Mouse (Mus musculus) ES-E14 (cell line): ENCODE measurements around the gene Lgals2. TPM values are rescaled to one million over a fixed set of nuclear protein-coding genes. Genes with fewer than 3 reads are reported as not detected.

Experiments
- DNase-seq: peaks from one replicate; pipeline ENCODE4 v3.0.0-alpha.2; 2013; ENCODE audit warnings: low read depth, low spot score
- H3K27ac ChIP-seq: 2 replicates; pipeline ENCODE4 v1.5.1; 2012; ENCODE audit warnings: low read depth, mild to moderate bottlenecking, low read length, moderate library complexity, mixed read lengths; ENCODE audit not compliant: poor library complexity, insufficient read depth, severe bottlenecking
- H3K36me3 ChIP-seq: 2 replicates; pipeline ENCODE4 v1.6.1; 2012; ENCODE audit warnings: mild to moderate bottlenecking, low read length, moderate library complexity, mixed read lengths; ENCODE audit not compliant: control insufficient read depth, poor library complexity, insufficient read depth, severe bottlenecking
- H3K4me1 ChIP-seq, 2 experiments: fragments of 150-350 bp in 1 of 2; sonication (generic) in 1 of 2; 2 replicates each; pipeline ENCODE4 v1.6.1; 2012; ENCODE audit warnings: low read length in 2 of 2, mild to moderate bottlenecking in 1 of 2, mixed read lengths in 1 of 2; ENCODE audit not compliant: control insufficient read depth in 2 of 2, insufficient read depth in 2 of 2, poor library complexity in 1 of 2
- H3K4me3 ChIP-seq, 2 experiments: fragments of 150-350 bp in 1 of 2; sonication (generic) in 1 of 2; 2 replicates each; pipeline ENCODE4 v1.5.1; 2012; ENCODE audit warnings: low read length in 2 of 2, low read depth in 1 of 2, mild to moderate bottlenecking in 1 of 2, mixed read lengths in 1 of 2; ENCODE audit not compliant: insufficient read depth in 1 of 2, poor library complexity in 1 of 2, severe bottlenecking in 1 of 2
- H3K9ac ChIP-seq: 2 replicates; pipeline ENCODE4 v1.6.1; 2012; ENCODE audit warnings: low read depth, mild to moderate bottlenecking, low read length, mixed read lengths; ENCODE audit not compliant: poor library complexity, insufficient read depth, severe bottlenecking
- H3K9me3 ChIP-seq: fragments of 150-350 bp; sonication (generic); 2 replicates; pipeline ENCODE4 v1.6.1; 2012; ENCODE audit warnings: low read depth, mild to moderate bottlenecking, low read length; ENCODE audit not compliant: control insufficient read depth, insufficient read depth
- CHD2 ChIP-seq: IDR thresholded peaks from 2 replicates; pipeline ENCODE4 v1.6.1; 2014; ENCODE audit warnings: mild to moderate bottlenecking, low read depth, low read length, inconsistent platforms
- HCFC1 ChIP-seq: IDR thresholded peaks from 2 replicates; pipeline ENCODE4 v1.6.1; 2012; ENCODE audit warnings: low read length, inconsistent platforms, borderline replicate concordance; ENCODE audit not compliant: insufficient read depth
- MAFK ChIP-seq: IDR thresholded peaks from 2 replicates; pipeline ENCODE4 v1.6.1; 2014; ENCODE audit warnings: mild to moderate bottlenecking, low read depth, low read length, inconsistent platforms; ENCODE audit not compliant: insufficient read depth
- ZC3H11A ChIP-seq: IDR thresholded peaks from 2 replicates; pipeline ENCODE4 v1.6.1; 2012; ENCODE audit warnings: low read depth, mild to moderate bottlenecking, inconsistent platforms, low read length, borderline replicate concordance
- ZNF384 ChIP-seq: IDR thresholded peaks from 2 replicates; pipeline ENCODE4 v1.6.1; 2012; ENCODE audit warnings: low read depth, low read length, inconsistent platforms
- in situ Hi-C, 2 experiments: fragments of 600-800 bp; cut with MboI; formaldehyde crosslinking; loops; one replicate each; pipeline ENCODE4 v1.15.1; 2025; ENCODE audit warnings: low sequenced_read_pairs in 2 of 2, inconsistent platforms in 1 of 2; ENCODE audit not compliant: unreplicated experiment in 2 of 2
- total RNA-seq: library from RNA; depleted of rRNA; stranded (reverse); fragments of 300-350 nt; gene quantifications from 2 replicates; pipeline ENCODE4 v1.2.3, GENCODE M21; 2012

The Lgals2 gene
- total RNA-seq, 1 experiment = 4.2 TPM

DNA sequence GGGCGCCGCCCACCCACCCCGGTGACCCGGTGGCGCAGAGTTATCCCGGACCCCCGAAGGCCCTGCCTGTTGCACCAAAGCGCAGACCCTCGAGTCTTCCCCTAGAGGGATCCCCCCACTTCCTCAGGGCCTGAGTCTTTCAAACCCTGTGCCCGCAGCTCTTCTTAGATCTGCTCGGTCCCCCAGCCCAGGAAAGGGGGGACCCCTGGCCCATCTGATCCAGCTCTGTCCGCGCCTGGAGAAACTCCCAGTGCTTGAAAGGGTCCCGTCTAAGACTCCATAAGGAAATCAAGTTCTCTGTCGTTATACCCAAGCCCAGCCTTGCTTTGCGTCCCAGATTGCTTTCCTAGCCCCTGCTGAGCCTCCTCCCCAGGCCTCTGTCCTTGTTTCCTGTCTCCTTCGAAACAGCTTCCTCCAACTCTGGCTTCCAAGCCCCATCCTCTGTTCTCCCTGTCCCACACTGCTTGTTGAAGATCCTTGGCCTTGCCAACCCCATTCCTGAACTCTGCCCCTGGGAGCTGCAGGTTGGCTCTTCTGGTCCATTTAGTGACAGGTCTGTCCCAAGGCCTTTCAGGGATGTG is 22.6 kb upstream of the Lgals2 start:
- Histone ChIP-seq H3K27ac (peak overlapping the region; percentile 98), H3K9ac (peak overlapping the region; percentile 95), H3K36me3 (peaks cover 17% of the 10 kb centered on the region; the same call in 1 of the 2 replicates), H3K4me3 (peak overlapping the region; percentile 83 to 92), H3K9me3 (no peaks in the 10 kb centered on the region), H3K4me1 (peaks cover 0 to 20% of the 10 kb centered on the region in 2 experiments; a peak in 3 of 4 replicates)
- no peak for DNase-seq
- in situ Hi-C loops = no loop called here
- TF ChIP-seq ZC3H11A (no peak), ZNF384 (no peak), CHD2 (no peak), MAFK (no peak), HCFC1 (no peak)

DNA sequence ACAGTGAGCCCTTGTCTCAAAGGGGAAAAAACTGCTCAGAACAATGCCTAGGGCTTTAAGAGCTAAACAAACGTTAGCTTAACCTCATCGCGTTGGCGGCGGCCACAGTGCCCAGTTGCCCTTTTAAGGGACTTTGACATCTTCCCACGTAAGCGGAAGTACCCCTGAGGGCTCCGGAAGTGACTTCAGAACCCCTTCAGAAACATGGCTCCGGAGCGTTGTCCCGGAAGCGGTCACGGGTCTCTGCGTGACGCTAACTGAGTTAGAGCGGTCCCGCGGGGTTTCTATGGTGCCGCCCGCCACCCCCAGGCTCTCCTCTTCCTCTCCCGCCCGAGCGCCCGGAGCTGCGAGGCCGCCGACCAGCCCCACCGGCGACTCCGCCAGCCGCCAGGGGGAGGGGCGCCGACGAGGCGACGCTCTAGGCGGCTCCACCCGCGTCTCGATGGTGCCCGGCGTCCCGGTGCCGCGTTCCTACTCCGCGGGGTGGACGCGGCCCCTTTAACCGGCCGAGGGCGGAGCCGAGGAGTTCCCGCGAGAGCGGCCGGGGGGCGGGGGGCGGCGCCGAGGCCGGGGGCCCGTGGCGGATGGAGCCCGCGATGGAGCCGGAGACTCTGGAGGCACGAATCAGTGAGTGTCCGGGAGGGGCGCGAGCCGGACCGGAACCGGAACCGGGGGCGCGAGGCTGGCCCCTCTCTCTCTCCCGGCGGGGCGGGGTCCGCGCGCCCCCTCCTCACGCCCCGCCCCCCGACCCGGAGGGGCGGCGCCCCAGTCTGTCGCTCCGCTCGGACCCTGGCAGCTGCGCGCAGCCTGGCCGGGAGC is 21.9 kb upstream of the Lgals2 start, which contains the start of gene Gga1:
Gene Gga1, plus strand, starts transcription at position 200 of the 819 bp plus-strand sequence.
- H3K4me1 ChIP-seq = peaks cover 0 to 22% of the 10 kb centered on the region in 2 experiments; a peak in 3 of 4 replicates
- peak; percentile 88 for TF ChIP-seq CHD2
- TF ChIP-seq HCFC1 = peak; percentile 52; the same call in 1 of the 2 replicates
- no peak for TF ChIP-seq ZC3H11A
- no peak for TF ChIP-seq ZNF384
- TF ChIP-seq MAFK = no peak
- no peaks in the 10 kb centered on the region for H3K9me3 ChIP-seq
- H3K36me3 ChIP-seq = peaks cover 12% of the 10 kb centered on the region; the same call in 1 of the 2 replicates
- peak; percentile 90 for DNase-seq
- peak within 1 kb of the TSS; percentile 83 to 92 for H3K4me3 ChIP-seq
- in situ Hi-C loops = no loop called here
- peak within 1 kb of the TSS; percentile 95 for H3K9ac ChIP-seq
- H3K27ac ChIP-seq = peak within 1 kb of the TSS; percentile 98

- Histone ChIP-seq H3K36me3 (peaks cover 5% of the 10 kb centered on the region; the same call in 1 of the 2 replicates), H3K27ac (peak overlapping the region; percentile 40; the same call in 1 of the 2 replicates), H3K4me3 (peak overlapping the region; percentile 83 to 92), H3K4me1 (peaks cover 0 to 22% of the 10 kb centered on the region in 2 experiments; a peak in 3 of 4 replicates), H3K9ac (peak overlapping the region; percentile 59; the same call in 1 of the 2 replicates), H3K9me3 (no peaks in the 10 kb centered on the region)
- 0 out of 2 replicates have a peak, but pooled peaks have one; percentile 11 for TF ChIP-seq HCFC1
- TF ChIP-seq ZC3H11A = no peak
- no peak for TF ChIP-seq CHD2
- TF ChIP-seq ZNF384 = peak; percentile 33
- DNase-seq = no peak
- in situ Hi-C loops = no loop called here
Observed at GRCm38 (mm10) chr15:78876258-78876696, 20.9 kb upstream of the Lgals2 start.

- TF ChIP-seq ZNF384 = no peak
- Histone ChIP-seq H3K9me3 (no peaks in the 10 kb centered on the region), H3K9ac (peak overlapping the region; percentile 5; the same call in 1 of the 2 replicates), H3K27ac (0 out of 2 replicates have a peak overlapping the region, but pooled peaks have one; percentile 4), H3K36me3 (peaks cover 2% of the 10 kb centered on the region; the same call in 1 of the 2 replicates), H3K4me1 (peaks cover 0 to 22% of the 10 kb centered on the region in 2 experiments; a peak in 3 of 4 replicates), H3K4me3 (peak overlapping the region; percentile 6 to 83; a peak in 1 of 4 replicates)
- DNase-seq = no peak
- in situ Hi-C loops = no loop called here
Observed at GRCm38 (mm10) chr15:78875537-78875936, 20.2 kb upstream of the Lgals2 start.
